Comparison of ENCODE assay signal across 26 mouse cellular contexts in genomic region chr6:55902329-55902605, GRCm38 (mm10).
"Had no signal": no experiment of that assay in that cellular context is flagged by ENCODE, and none has a peak within 500 bp of the region (broad histone marks: within the 10 kb centered on the region; RNA-seq: fewer than 3 reads in every experiment).

No protein-coding gene starts in this region.

- H3K27me3 ChIP-seq: heart, embryonic 12.5 days; hindbrain, embryonic 12.5 days; intestine, embryonic 15.5 days; limb, embryonic 12.5 days; liver, embryonic 13.5 days had no signal

- ATAC-seq: hindbrain, embryonic 16.5 days; inflammation-experienced regulatory T-cells, adult 6 months; intestine, embryonic 15.5 days; intestine, postnatal 0 days had no signal

- H3K9me3 ChIP-seq: heart, embryonic 10.5 days; heart, embryonic 12.5 days; hindbrain, embryonic 10.5 days; hindbrain, embryonic 12.5 days; intestine, embryonic 15.5 days; limb, embryonic 10.5 days; limb, embryonic 12.5 days; liver, embryonic 13.5 days had no signal

- H3K4me1 ChIP-seq: heart, embryonic 10.5 days; heart, embryonic 12.5 days; hindbrain, embryonic 10.5 days; hindbrain, embryonic 12.5 days; intestine, embryonic 15.5 days; limb, embryonic 10.5 days; limb, embryonic 12.5 days; liver, embryonic 13.5 days had no signal

- H3K9ac ChIP-seq: heart, embryonic 12.5 days; hindbrain, embryonic 12.5 days; hindbrain, embryonic 14.5 days; intestine, embryonic 15.5 days; limb, embryonic 12.5 days; liver, embryonic 13.5 days had no signal

- H3K4me3 ChIP-seq: gastrocnemius, adult 2 months; heart, embryonic 10.5 days; heart, embryonic 12.5 days; hindbrain, embryonic 10.5 days; hindbrain, embryonic 12.5 days; intestine, embryonic 15.5 days; left cerebral cortex, adult 2 months; limb, embryonic 10.5 days; limb, embryonic 12.5 days; liver, embryonic 13.5 days had no signal

- H3K4me2 ChIP-seq: heart, embryonic 12.5 days; hindbrain, embryonic 12.5 days; hindbrain, embryonic 14.5 days; intestine, embryonic 15.5 days; limb, embryonic 12.5 days; liver, embryonic 11.5 days; liver, embryonic 13.5 days had no signal

- DNase-seq: gastrocnemius, adult 2 months; gastrocnemius, postnatal 10 days; gastrocnemius, postnatal 25 days; heart, adult 18-20 months; heart, postnatal 10 days; heart, postnatal 4 days; kidney, adult 18-20 months; kidney, adult 8-10 months; kidney, postnatal 10 days; kidney, postnatal 25 days; kidney, postnatal 4 days; liver; liver, embryonic 13.5 days had no signal

- H3K27ac ChIP-seq: gastrocnemius, adult 2 months; heart, embryonic 10.5 days; hindbrain, embryonic 10.5 days; hindbrain, embryonic 12.5 days; hindbrain, embryonic 14.5 days; intestine, embryonic 15.5 days; left cerebral cortex, adult 2 months; limb, embryonic 10.5 days; limb, embryonic 12.5 days; liver, embryonic 13.5 days had no signal

- H3K36me3 ChIP-seq: heart, embryonic 10.5 days; heart, embryonic 12.5 days; hindbrain, embryonic 10.5 days; hindbrain, embryonic 12.5 days; intestine, embryonic 15.5 days; limb, embryonic 10.5 days; limb, embryonic 12.5 days; liver, embryonic 13.5 days had no signal
